Mouse (Mus musculus) liver, embryonic 14.5 days (tissue): ENCODE data around the gene Ppp5c. TPM values are rescaled to one million over a fixed set of nuclear protein-coding genes. Genes with fewer than 3 reads are reported as not detected.

ENCODE experiments used
- ATAC-seq: fragments of 200-750 bp; cut with Nextera tagmentation; 2 replicates; pipeline ENCODE4 v1.8.0; 2017; ENCODE audit warnings: moderate number of reproducible peaks, mild to moderate bottlenecking, moderate library complexity; ENCODE audit not compliant: insufficient read depth
- DNase-seq, 3 experiments: peaks; one replicate each; pipeline ENCODE4 v3.0.0-alpha.2; 2012 to 2013; ENCODE audit warnings: low read depth in 3 of 3, low spot score in 3 of 3
- H3K27ac ChIP-seq: fragments of 300-500 bp; sonication (generic); 2 replicates; pipeline ENCODE4 v1.5.1; 2014; ENCODE audit warnings: moderate library complexity, mild to moderate bottlenecking, control low read depth, inconsistent platforms
- H3K27me3 ChIP-seq: fragments of 300-500 bp; sonication (generic); 2 replicates; pipeline ENCODE4 v1.6.1; 2014; ENCODE audit warnings: mild to moderate bottlenecking, low read length, moderate library complexity; ENCODE audit not compliant: control insufficient read depth, insufficient read depth
- H3K36me3 ChIP-seq: fragments of 300-500 bp; sonication (generic); replicated peaks from 2 replicates; pipeline ENCODE4 v1.6.1; 2014; ENCODE audit warnings: low read depth; ENCODE audit not compliant: control insufficient read depth, insufficient read depth
- H3K4me1 ChIP-seq, 2 experiments: fragments of 200-500 bp in 1 of 2; fragments of 300-500 bp in 1 of 2; sonication (generic) in 1 of 2; replicated peaks; 2 replicates each; pipeline ENCODE4 v1.6.1; 2012 to 2014; ENCODE audit warnings: antibody characterized with exemption in 1 of 2, inconsistent platforms in 1 of 2, low read length in 1 of 2; ENCODE audit not compliant: control insufficient read depth in 2 of 2, insufficient read depth in 2 of 2
- H3K4me2 ChIP-seq: fragments of 300-500 bp; sonication (generic); 2 replicates; pipeline ENCODE4 v1.6.1; 2014; ENCODE audit warnings: low read depth, mild to moderate bottlenecking, control low read depth, moderate library complexity
- H3K4me3 ChIP-seq, 2 experiments: fragments of 200-500 bp in 1 of 2; fragments of 300-500 bp in 1 of 2; sonication (generic) in 1 of 2; 2 replicates each; pipeline ENCODE4 v1.5.1; 2012 to 2014; ENCODE audit warnings: low read depth in 2 of 2, low read length in 2 of 2, mild to moderate bottlenecking in 2 of 2, control low read depth in 1 of 2, inconsistent platforms in 1 of 2, moderate library complexity in 1 of 2; ENCODE audit not compliant: insufficient read depth in 1 of 2
- H3K9ac ChIP-seq: fragments of 300-500 bp; sonication (generic); replicated peaks from 2 replicates; pipeline ENCODE4 v1.6.1; 2014; ENCODE audit warnings: mild to moderate bottlenecking, control low read depth, moderate library complexity
- H3K9me3 ChIP-seq: fragments of 300-500 bp; sonication (generic); 2 replicates; pipeline ENCODE4 v1.6.1; 2016; ENCODE audit warnings: low read length, mixed read lengths; ENCODE audit not compliant: control insufficient read depth
- CTCF ChIP-seq: IDR thresholded peaks from 2 replicates; pipeline ENCODE4 v1.5.1; 2016; ENCODE audit warnings: antibody characterized with exemption, low read depth, control low read depth
- EP300 ChIP-seq: IDR thresholded peaks from 2 replicates; pipeline ENCODE4 v1.6.1; 2016; ENCODE audit warnings: antibody characterized with exemption, low read depth
- WGBS: fragments of 180-500 bp; shearing (Covaris S2); extraction: QIAGEN DNeasy Blood & Tissue Kit; methylation state at CpG from one replicate; pipeline ENCODE4 v1.1.7; 2014; ENCODE audit not compliant: insufficient replicate concordance; 5-methylcytosine and 5-hydroxymethylcytosine counted together
- polyA plus RNA-seq, 2 experiments: library from polyadenylated mRNA; depleted of rRNA in 1 of 2; stranded (reverse) in 1 of 2; unstranded in 1 of 2; fragments of >200 nt; fragmentation: Nextera tagmentation in 1 of 2; extraction: Ambion mirVana in 1 of 2; gene quantifications; 2 replicates each; pipeline versions ENCODE4 v1.2.1 to v1.2.3; 2012 to 2014

The Ppp5c gene
- polyA plus RNA-seq, 2 experiments = 38.5 to 68.3 TPM

DNA sequence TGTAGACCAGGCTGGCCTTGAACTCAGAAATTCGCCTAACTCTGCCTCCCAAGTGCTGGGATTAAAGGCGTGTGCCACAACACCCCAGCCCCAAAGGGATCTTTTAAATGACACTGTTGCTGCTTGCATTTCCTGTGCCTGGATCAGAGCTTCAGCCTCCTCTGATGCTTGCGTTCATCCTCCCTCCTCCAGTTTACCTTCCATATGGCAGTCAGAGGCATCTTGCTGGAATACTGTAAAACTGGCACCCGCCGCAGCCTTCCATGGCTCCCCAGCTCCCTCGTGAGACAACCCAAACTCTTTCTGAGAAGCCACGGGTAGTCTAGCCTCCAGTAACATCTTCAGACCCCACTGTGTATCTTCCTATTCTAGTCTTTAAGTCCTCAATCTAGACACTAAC, 1.2 kb upstream of the Ppp5c start:
- peaks cover 6% of the 10 kb centered on the region; the same call in 1 of the 2 replicates for H3K36me3 ChIP-seq
- 71% methylated on average over 7 of the region's 7 CpGs for WGBS
- no peak overlapping the region for H3K27ac ChIP-seq
- H3K4me2 ChIP-seq = no peak overlapping the region
- peaks cover 21 to 29% of the 10 kb centered on the region in 2 experiments for H3K4me1 ChIP-seq
- no peaks in the 10 kb centered on the region for H3K9me3 ChIP-seq
- H3K4me3 ChIP-seq = no peak overlapping the region
- H3K9ac ChIP-seq = no peak overlapping the region
- H3K27me3 ChIP-seq = no peaks in the 10 kb centered on the region
- ATAC-seq = no peak
- no peak for TF ChIP-seq EP300
- no peak for TF ChIP-seq CTCF
- no peak for DNase-seq

DNA sequence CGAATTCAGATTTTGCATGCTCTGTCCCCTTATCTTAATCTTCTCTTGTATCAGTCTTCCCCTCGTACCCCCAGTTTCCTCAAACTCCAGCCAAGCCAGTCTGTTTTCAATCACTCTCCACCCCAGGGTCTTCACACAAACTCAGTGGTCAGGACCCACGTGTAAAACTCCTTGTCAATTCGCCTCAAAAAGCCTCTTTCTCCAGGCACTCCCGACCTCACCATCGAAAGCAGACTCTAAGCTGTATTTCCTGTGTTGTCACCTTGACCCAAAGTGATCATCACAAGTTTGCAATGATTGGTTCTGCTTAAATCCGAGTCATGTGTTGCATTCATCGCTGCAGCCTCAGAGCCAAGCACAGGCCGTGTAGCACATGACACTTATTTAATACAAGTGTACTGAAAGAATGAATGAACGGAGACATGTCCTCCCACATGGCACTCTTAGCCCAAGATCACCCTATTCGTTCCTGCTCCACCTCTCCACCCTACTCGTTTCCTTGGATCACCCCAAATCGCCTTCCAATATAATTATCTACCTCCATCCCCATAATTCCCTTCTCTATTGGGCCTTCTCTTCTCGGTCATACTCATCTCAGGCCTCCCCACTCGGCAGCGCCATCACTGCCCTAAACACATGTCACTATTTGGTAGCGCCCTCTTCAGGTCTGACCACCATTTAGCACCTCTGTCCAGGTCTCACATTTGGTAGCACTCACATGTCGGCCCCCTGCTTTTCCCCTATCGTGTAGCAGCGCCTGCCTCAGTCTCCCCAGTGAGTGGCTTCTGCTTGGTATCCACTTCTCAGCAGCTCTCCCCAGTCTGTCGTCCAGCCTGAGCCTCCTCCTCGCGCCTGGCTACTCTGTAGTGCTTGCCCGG, 775 bp downstream of the Ppp5c start:
- under 1% methylated on average over 24 of the region's 24 CpGs for WGBS
- no peak for TF ChIP-seq EP300
- TF ChIP-seq CTCF = peak; percentile 84
- peak overlapping the region; percentile 67 for H3K27ac ChIP-seq
- H3K9me3 ChIP-seq = no peaks in the 10 kb centered on the region
- no peaks in the 10 kb centered on the region for H3K27me3 ChIP-seq
- H3K4me2 ChIP-seq = peak overlapping the region; percentile 77
- peak overlapping the region; percentile 94 for H3K9ac ChIP-seq
- H3K4me1 ChIP-seq = peaks cover 21 to 33% of the 10 kb centered on the region in 2 experiments
- peaks cover 12% of the 10 kb centered on the region for H3K36me3 ChIP-seq
- peak; percentile 63 for ATAC-seq
- peak overlapping the region; percentile 81 to 92 for H3K4me3 ChIP-seq
- DNase-seq = peak; percentile 61 to 76 (median 68)

DNA sequence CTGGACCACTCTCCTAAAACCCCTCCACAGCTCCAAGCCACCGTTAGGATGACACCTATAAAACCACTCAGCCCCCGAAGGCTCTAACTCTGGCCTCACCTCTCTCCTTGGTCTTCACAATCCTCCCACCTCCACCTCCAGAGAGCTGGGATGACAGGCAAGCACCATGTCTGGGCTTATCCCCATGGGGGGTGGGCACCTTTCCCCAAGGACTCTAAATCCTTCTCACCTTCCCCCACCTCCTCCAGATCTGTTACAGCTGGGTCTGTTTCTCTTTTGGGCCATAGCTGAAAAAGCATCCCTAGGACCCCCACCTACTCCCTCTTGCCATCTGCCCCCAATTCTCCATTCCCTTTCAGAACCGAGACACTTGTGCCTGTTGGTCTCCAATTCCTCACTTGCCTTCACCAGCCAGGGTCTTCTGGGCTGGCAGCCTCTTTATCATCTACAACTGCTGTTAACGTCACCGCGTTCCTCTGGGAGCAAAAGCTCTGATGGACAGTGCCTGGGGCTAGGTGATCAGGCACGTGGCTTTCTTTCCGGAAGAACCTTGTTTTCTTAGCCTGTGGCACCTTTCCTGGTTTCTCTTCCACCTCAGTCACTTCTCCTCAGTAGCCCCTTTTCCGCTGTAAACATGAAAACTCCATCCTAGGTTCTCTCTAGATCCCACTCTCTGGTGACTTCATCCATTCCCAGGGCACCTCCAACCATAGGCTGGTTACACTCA, 1.7 kb downstream of the Ppp5c start:
- Histone ChIP-seq H3K9ac (peak overlapping the region; percentile 94; the same call in 1 of the 2 replicates), H3K4me3 (peak overlapping the region; percentile 81 to 92), H3K4me2 (peak overlapping the region; percentile 77), H3K36me3 (peaks cover 20% of the 10 kb centered on the region), H3K4me1 (peaks cover 21 to 33% of the 10 kb centered on the region in 2 experiments), H3K27me3 (no peaks in the 10 kb centered on the region), H3K9me3 (no peaks in the 10 kb centered on the region), H3K27ac (no peak overlapping the region; the same call in 1 of the 2 replicates)
- ATAC-seq (no peak), DNase-seq (no peak)
- 48% methylated on average over 9 of the region's 9 CpGs for WGBS
- TF ChIP-seq CTCF (no peak), EP300 (no peak)

DNA sequence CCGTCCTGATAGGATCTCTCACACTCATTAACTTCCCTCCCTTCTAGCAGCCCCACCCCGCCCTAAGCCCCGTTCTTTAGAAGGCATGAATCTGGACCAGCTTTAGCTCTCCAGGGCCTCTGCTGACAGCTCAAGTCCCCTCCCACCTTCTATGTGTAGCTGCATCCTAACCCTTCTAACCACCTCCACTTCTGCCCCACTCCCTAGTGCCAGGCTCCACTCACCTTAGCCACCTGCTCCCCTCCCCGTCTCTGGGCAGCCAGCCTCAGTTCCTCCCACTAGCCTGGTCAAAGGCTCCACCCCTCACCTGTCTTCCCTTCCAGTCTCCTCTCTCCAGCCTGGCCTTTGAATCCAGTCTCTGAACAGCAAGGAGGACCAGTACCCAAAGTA, 2.2 kb downstream of the Ppp5c start:
- ATAC-seq = no peak
- TF ChIP-seq EP300 = no peak
- TF ChIP-seq CTCF = no peak
- Histone ChIP-seq H3K9ac (no peak overlapping the region), H3K36me3 (peaks cover 26% of the 10 kb centered on the region), H3K4me3 (no peak overlapping the region), H3K4me2 (peak overlapping the region; percentile 77), H3K27me3 (no peaks in the 10 kb centered on the region), H3K9me3 (no peaks in the 10 kb centered on the region), H3K27ac (no peak overlapping the region; the same call in 1 of the 2 replicates), H3K4me1 (peaks cover 21 to 33% of the 10 kb centered on the region in 2 experiments)
- WGBS = 21% methylated on average over 4 of the region's 4 CpGs
- peak in 2 of 3 experiments; percentile 25 to 37 for DNase-seq
